Mouse (Mus musculus): Measurements from ENCODE around the gene Ldhal6b. TPM values are rescaled to one million over a fixed set of nuclear protein-coding genes. Genes with fewer than 3 reads are reported as not detected.

Ldhal6b gene
- polyA plus RNA-seq (2017; shearing (Covaris generic)), result not detected

DNA sequence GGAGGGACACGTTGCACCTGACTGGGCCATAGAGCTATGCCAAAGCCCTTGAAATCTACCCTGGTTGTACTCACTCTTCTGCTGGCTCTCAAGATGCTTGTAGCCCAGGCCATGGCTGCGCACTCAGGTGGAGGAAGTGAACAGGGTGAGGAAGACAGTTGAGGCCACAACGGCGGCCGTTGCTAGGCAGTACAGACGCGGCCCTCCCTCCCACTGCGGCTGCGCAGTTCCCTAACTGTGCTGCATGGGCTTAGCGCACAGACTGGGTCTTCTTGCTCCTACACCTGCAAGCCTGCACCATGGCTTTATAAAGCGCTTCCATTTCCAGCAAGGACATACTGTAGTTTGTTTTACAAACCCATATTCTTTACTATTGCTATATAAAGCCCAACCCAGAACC, at the start of gene Ldhal6b:
Gene Ldhal6b, minus strand, starts transcription at position 223 of the 400 bp plus-strand sequence.

DNA sequence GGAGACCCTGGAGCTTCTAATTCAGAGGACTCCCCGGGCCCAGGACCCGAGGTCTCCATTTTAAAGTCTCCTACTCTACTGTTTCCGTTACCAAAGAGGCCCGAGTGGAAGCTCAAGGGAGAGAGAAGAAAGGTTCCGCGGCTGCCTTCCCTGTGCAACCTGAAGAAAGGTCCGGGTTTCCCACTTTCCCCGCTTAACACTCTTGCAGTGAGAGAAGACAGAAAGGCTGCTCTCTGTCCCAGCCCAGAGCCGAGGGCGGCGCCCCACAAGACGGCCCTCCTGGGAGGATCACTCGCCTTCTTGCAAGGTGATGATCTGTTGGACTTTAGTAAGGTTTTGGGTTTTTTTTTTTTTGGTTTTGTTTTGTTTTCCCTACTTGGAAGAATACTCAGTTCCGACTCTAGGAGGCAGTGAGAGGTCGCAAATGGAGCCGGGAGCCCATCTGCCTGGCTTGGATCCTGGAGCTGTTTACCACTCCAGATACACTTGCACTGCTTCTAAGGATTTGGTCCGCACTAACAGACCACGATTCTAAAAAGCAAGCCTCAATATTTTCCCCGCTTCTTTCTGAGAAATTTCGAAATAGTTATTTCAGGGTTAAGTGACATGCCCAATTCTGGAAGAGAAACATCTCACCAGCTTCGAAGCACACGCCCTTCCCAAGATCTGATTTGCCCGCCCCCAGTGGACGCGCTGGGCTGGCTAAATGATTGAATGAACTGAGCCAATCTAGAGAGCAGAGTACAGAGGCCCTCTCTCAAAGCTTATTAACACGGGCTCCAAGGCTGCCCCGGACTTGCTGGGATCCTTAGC, 21.8 kb upstream of the Ldhal6b start, which contains the start of gene Tmem242:
Gene Tmem242, minus strand, starts transcription at position 101 of the 813 bp plus-strand sequence.

Other genes with a start within 250 kb of the Ldhal6b start
- gene Tmem242, start 21.5 kb upstream of the Ldhal6b start, polyA plus RNA-seq (2017; shearing (Covaris generic)), result 15.9 TPM
- 0.24 TPM for gene Zdhhc14, start 73.8 kb upstream of the Ldhal6b start, polyA plus RNA-seq (2017; shearing (Covaris generic))

Data from effector memory CD4-positive, alpha-beta T cell, adult 5 months (primary cell).